Mouse (Mus musculus) B cell, adult 2 months (primary cell): ENCODE measurements around the gene Faf2.
A peak's percentile ranks its signal among the peaks of the same experiment; 100 is the strongest.

ENCODE experiments used
- DNase-seq, 2 experiments: peaks; one replicate each; pipeline ENCODE4 v3.0.0; 2022

Faf2 gene

DNA sequence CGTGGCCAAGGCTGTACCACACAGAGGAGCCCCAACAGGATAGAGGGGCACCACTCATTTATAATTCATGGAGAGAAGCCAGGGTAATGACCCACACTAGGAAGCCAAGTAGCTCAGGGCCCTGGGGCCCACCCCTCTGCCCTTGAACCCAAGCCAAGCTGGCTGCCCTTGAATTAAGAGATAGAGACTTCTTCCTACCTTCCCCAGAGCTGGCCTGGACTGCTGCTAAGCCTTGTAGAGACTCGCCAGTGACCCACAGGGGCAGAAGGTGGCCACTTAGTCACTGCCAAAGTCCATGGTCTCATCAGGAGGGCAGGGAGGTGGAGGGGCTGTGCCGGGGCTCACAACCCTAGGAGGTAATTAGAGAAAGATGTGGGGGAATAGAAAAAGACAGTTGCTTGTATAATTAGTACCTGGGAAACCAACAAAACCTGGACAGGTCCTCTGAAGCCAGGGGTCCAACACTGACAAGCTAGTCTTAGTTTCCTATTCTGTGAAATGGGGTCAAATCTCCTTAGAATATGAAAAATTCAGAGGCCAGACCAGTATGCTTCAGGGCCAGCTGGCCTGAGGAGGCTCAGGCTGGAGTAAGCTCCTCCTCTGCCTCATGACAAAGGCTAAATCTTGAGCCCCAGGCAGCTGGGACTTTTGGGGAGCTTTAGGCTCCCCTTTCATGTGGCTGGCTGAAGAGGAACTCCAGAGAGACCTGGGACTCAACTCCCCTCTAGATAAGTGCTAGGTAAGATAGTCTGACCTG is 62.7 kb downstream of the Faf2 start:
- DNase-seq = no peak

DNA sequence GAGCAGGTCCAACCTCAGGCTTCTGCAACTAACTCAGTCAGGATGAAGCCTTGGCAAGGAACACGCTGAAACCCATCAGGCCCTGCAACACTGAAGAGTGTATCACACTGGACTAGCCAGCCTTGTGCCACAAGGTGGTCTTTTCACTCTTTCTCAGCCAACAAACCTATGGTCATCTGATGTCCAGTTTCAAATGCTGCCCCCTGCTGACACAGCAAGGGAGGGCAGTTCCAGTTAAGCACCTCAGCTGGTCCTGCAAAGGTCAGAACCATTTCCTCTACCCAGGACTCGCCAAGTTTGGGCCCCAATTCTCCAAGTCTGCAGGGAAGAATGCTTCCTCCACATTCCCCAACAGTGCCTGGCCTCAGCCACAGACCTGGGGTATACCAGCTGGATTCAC is 63.6 kb downstream of the Faf2 start:
- DNase-seq = no peak

DNA sequence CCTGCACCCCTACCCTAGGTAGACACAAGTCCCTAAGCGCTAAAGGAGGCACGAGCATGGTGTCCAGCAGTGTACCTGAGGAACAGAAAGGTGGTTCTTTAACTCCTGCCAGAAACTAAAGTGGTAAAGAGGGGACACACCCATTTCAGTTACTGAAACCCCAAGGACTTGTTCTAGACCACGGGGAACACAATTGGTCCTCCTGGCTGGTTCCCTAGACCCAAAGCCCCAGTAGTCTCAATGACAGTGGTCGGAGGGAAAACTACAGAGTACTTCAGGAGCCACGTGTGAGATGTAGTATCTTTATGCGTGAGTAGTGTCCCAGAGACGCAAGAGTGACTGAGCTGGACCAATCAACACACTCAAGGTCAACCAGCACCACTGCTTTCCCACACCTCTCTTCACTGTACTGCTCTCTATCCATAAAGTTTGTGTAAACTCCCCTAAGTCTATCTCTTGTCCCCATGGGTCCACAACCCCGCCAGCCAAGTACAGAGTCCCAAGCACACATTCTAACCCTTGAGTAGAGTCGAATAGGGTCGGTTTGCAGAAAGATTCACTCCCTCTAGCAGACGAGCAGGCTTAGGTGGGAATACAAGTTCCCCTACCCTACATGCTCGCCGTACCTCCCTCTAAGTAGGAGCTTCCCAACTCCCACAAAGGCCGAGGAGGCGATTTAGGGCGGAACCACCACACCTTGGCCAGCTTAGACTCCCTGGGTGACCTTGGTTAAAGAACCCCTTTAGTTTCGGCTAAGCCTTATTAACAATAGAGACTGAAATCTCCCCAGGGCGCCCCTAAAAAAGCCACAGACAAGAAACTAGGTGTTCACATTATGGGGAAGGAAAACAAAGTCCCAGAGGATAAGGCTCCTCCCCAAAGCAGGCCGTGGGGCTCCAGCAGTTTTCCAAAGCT is 64.8 kb downstream of the Faf2 start:
- DNase-seq = no peak

DNA sequence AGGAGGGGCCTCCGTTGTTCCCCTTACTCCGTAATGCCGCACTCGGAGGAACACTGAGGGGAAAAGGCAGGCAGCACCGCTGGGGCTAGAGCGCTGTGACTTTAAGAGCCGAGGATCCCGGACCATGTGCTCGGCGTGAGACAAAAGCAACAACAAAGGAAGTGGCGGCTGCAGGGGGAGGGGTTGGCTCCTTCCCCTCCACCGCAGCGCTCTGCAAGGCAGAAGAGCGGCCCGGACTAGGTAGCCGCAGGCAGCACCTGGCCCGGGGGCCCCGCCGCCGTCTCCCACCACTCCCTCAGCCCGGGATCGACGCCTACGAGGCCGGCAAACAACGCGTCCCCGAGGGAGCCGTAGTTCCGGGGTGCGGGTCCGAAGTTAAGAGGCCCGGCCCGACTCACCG is 65.5 kb downstream of the Faf2 start:
- peak; percentile 87 to 88 for DNase-seq

DNA sequence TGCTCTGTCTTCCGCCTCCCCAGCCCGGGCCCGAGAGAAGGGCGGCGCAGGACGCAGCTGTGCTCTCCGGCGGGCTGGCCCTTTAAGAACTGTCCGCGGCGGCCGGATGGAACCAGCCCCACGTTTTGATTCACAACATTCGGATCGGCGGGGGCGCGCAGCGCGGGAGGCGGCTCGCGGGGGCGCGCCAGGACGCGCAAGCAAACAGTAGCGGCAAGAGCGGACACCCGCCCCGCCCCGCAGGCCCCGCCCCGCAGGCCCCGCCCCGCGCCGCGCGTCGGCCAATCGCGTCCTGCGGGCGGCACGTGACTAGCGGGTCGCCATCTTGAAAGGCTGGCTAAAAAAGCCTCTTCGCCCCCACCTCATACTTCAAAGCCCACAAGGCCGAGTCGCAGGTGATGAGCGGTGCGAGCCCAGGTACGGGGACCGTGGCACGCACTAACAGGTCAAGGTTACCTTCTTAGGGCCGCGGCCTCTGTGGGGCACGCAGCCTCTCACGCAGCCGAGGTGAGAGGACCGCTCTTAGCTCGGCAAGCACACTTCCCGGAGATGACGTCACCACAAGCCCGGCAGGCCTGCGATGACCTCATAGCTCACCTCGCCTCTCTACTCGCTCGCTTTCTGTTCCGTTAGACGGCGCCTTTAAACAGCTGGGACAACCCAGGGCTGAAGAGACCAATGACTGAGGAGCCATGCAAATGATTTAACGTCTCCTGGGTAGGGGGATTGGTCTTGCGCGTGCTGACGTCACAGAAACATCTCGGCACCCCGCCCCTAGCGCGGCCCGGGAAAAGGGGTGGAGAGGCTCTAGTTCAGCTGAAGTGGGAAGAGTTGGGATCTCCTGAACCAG is 66.2 kb downstream of the Faf2 start:
- DNase-seq = peak; percentile 99

DNA sequence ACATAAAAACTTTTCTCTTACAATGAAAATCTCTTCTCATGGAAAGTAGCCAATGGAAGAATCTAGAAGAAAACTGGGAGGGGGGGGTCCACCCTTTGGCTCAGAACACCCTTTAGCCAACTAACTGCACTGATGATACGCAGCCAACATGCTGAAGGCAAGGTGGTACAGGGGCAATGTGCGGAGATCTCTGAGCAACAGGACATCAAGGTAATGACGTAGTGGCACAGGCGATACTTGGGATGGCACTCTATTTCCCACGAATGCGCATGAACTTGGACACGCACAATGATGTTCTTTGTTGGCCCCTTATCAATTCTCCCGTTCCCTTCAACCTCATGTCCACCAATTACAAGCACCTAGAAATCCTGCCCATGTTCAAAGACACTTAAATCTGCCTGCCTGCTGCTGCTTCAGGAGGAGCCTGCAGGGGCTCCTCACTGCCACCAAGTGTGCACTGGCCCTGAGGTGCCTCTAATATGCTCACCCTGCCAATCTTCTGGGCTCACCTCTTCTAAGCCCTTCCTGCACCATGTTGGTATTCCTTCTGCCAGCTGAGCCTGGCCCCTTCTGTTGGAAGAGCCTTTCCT is 68.7 kb downstream of the Faf2 start:
- no peak for DNase-seq

DNA sequence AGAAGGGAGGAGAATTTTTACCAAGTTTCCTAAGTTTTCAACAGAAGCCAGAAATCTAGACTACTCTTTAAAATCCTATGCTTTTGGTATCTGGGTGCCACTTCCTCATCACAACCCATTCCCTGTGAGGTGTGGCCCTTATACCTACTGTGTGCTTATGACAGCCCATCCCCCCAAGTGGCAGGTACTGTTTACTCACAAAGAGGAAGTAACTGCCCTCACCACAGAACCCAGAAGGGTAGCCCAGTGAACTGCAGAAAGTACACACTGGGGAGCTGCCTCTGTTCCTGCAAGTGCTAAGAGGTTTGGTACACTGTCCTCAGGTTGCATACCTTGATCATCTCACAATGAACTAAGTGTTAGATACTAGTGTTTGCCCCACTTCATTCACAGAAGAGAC is 70.2 kb downstream of the Faf2 start:
- DNase-seq = peak; percentile 76 to 81

DNA sequence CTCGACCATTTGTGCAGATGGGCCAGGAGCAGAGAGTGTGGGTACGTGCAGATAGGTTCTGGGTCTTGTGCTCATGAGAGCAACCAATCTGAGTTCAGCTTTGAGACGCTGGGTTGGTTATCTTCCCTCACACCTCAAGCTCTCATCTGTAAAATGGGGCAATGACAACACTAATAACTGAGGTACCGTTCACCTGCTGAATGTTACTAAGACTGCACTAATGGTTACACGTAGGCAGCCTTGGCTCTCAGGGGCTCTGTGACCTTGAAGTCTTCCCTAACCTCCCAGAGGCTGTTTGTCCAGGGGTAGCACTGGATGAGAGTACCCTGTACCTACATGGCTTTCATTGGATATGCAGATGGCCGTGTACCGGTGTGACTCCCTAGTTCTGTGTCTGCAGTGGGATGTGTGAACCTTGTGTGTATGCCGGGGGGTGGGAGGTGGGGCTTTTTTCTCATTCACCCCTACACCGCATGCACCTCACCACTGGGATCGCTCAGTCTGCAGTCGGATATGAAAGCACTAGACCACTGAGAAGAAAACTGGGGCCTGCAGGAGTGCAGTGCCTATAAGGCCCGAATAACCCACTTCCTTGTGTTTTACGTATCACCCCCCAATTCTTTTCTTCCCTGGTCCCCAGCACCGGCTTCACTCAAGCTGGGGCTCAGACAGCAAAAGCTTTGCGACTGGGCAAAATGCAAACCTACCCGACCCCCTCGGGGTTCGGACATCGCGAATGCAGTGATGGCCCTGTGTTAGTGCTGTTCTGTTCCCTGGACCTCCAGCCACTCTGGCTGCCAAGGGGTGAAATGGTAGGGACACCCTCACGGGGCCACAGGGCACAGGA is 71.3 kb downstream of the Faf2 start:
- no peak for DNase-seq

DNA sequence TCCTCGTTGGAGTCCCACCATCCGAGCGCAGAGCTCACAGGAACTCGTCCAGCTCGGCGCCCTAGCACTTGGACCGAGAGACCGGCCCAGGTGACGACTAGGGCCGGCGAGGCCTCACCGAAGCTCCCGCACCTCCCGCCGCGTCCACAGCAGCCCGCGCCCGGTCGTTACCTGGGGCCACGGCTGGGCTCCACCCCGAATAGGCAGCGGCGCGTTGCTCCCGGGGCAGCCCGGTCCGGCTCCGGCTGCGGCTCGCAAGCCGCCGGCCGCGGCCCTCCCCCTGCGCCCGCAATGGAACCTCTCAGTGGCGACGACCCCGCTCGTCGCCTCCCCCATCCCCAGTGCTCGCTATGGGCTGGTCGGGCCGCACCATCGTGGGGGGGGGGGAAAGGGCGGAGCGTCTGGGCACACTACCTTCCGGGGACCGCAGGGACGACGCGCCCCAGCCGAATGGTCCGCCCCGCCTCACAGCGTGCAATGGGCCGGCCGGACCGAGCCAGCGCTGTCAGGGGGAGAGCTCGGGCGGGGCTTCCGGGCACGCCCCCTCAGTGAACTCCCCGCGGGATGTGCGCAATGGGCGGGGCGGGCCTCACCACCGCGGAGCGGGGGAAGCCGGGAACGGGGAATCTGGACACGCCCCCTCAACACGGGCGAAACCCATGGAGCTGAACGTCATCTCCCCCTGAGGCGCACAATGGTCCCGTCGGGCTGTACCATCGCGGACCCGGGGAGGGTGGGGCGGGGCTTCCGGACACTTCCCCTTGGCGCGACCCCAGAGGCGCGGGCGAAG is 72.2 kb downstream of the Faf2 start, which contains the start of gene Rnf44:
Gene Rnf44 (minus strand): TSS at position 350 of the 790 bp plus-strand sequence.
- DNase-seq = peak; percentile 99

DNA sequence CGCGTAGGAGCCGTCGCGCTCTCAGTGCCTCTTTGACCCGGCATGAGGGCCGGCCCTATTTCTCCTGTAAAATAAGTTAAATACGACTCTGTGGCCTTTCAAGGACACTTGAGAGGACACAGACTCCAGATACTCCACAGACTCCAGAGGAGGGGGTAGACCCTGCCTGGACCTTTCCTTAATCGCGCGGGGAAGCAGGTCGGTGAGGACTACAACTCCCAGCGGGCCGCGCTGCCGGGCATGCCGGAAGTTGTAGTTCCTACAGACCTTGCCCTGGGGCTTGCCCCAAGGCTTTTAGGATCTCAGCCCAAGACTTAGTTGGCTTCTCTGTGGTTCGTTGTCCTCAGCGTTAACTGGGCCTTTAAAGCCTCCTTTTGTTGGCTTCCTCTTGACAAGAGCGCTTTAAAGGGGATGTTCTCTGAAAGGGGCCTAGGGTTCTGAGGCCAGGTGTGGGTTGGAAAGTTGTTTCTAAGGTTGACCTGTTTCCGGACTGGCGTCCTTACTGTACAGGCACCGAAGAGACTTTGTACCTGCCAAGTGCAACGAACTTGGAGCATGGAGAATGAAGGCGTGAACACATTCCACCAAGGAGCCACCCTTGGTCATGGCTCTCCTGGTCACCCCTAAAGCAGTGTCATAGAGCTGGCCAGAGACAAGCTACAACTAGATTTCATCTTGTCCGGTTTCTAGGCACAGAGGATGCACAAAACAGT is 72.9 kb downstream of the Faf2 start:
- peak; percentile 90 to 92 for DNase-seq

DNA sequence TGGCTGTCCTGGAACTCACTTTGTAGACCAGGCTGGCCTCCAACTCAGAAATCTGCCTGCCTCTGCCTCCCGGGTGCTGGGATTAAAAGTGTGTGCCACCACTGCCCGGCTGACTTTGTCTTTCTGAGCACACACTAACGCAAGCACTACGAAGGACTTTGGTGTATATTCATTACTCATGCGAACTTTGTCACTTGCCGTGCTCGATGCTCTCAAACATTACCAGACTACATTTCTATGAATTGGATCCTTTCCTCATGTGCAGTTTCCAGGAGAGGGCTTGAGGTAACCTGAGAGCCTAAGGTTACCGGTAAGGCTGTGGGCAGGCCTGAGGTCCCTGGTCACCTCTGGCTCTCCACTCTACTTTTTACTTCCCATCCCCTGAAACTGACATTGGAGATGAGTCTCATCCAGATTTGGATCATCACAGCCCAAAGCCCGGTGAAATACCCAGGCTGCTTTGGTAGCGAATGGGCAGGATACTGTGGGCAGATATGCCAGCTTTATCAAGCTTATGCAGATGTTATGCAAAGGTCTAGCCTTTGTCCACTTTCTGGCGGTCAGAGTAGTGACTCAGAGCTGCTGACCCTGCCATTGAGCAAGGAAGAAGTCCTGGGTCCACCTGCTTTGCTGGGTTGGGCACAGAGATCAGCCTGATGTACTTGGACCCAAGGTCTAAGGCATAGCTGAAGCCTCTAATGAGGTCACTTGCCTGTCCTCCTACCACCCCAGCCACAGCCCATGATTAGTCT is 74.1 kb downstream of the Faf2 start:
- no peak for DNase-seq

DNA sequence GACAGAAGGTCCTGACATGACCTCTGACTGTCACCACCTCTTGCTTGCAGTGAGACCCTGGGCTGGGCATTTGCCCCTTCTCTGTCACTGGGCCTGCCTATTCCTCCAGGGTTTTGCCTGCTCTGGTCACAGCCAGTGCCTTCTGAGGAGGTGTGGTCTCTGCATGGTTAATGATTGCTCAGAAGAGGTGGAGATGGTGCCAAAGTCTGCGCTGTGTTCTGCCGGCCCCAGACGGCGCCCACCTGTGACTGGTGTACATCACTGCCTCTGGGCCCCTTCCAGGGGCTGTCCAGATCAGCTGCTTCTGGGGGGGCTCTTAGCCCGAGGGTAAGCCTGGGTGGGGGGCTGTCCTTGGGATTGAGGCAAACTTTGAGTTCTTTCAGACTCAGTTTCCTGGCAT is 79.7 kb downstream of the Faf2 start, which contains the start of gene Cdhr2:
Gene Cdhr2 (plus strand): TSS at position 219 of the 400 bp plus-strand sequence.
- DNase-seq = no peak

DNA sequence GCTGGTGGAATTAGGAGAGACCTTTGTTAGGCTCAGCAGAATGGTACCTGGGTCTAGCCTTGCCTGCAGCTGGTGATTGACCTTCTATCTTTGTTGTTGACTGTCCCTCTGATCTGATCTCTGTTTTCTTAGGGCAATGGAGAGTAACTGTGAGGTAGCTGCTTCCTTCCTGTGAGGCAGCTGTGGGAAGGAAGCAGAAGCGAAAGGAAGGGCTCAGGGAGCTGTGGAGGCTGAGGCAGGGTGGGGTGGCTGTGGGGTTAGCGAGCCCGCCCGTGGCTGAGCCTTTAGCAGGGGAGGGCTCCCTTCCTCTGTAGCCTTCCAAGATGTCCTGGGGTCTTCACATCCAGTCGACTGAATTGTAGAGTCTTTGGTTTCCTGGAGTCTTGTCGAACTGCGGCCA is 80.9 kb downstream of the Faf2 start:
- DNase-seq = no peak

DNA sequence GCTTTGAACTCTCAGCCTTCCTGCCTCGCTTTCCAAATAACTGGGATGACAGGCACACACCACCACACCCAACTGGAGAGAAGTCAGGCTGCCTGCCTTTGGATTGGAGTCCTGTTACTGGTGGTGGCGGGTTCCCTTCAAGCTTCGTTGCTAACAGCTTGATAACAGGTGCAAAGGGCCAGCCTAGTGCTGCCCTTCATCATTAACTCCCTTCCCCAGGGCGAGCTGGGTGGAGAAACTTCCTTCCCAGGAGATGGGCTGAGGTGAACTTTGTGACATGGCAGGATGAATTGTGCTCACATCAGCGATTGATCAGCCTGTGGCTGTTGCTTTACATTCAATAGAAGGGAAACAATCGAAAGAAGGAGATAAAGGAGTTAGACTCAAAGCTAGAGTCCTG is 83.3 kb downstream of the Faf2 start:
- no peak for DNase-seq

DNA sequence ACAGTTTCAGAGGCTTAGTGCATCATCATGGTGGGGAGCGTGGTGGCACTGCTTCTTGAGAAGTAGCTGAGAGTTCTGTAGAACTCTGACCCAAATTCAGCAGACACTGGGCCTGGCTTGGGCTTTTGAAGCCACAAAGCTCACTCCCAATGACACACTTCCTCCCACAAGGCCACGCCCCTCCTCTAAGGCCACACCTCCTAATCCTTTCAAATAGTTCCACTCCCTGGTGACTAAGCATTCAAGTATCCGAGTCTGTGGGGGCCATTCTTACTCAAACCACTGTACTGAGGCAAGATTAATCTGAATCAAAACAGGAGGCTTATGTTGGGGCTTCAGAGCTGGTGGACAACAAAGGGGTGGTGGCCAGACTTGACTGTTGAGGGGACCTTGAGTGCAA is 89.3 kb downstream of the Faf2 start:
- DNase-seq = no peak
